Mouse (Mus musculus): ENCODE measurements around the gene Srd5a3. TPM values are rescaled to one million over a fixed set of nuclear protein-coding genes. Genes with fewer than 3 reads are reported as not detected.

The Srd5a3 gene
- polyA plus RNA-seq, 1 experiment from 2014 or later, result 14.2 TPM

- H3K4me1 ChIP-seq (ENCODE audit: control insufficient read depth, insufficient read depth, low read length), result peaks cover 4% of the 10 kb centered on the region; the same call in 1 of the 2 replicates
- no peaks in the 10 kb centered on the region for H3K9me3 ChIP-seq (ENCODE audit: control insufficient read depth, low read length)
- H3K4me2 ChIP-seq (ENCODE audit: low read depth, low read length), result peak overlapping the region; percentile 83
- 10% methylated on average over 9 of the region's 9 CpGs for WGBS
- peak overlapping the region; percentile 88; the same call in 1 of the 2 replicates for H3K27ac ChIP-seq (ENCODE audit: low read depth, low read length)
- peak overlapping the region; percentile 81 for H3K9ac ChIP-seq (replicated peaks; ENCODE audit: low read depth, low read length)
- peak overlapping the region; percentile 70 for H3K4me3 ChIP-seq (ENCODE audit: low read depth, low read length)
- ATAC-seq (ENCODE audit: low read depth), result peak; percentile 53
- no peaks in the 10 kb centered on the region for H3K27me3 ChIP-seq (ENCODE audit: control insufficient read depth, insufficient read depth, low read length)
- H3K36me3 ChIP-seq (ENCODE audit: control insufficient read depth, insufficient read depth, low read length), result no peaks in the 10 kb centered on the region
These were observed 627 bp downstream of the Srd5a3 start for GRCm38 (mm10) chr5:76140730-76141066.

- Histone ChIP-seq H3K4me3 (ENCODE audit: low read depth, low read length) (no peak overlapping the region), H3K27ac (ENCODE audit: low read depth, low read length) (no peak overlapping the region), H3K27me3 (ENCODE audit: control insufficient read depth, insufficient read depth, low read length) (no peaks in the 10 kb centered on the region), H3K36me3 (ENCODE audit: control insufficient read depth, insufficient read depth, low read length) (no peaks in the 10 kb centered on the region), H3K9ac (replicated peaks; ENCODE audit: low read depth, low read length) (no peak overlapping the region), H3K9me3 (ENCODE audit: control insufficient read depth, low read length) (no peaks in the 10 kb centered on the region), H3K4me1 (ENCODE audit: control insufficient read depth, insufficient read depth, low read length) (peaks cover 4% of the 10 kb centered on the region; the same call in 1 of the 2 replicates), H3K4me2 (ENCODE audit: low read depth, low read length) (no peak overlapping the region)
- ATAC-seq (ENCODE audit: low read depth), result no peak
- WGBS, result 87% methylated on average over 4 of the region's 4 CpGs
These were observed 3.3 kb downstream of the Srd5a3 start for GRCm38 (mm10) chr5:76143356-76143755.

- Histone ChIP-seq H3K36me3 (ENCODE audit: control insufficient read depth, insufficient read depth, low read length) (no peaks in the 10 kb centered on the region; the same call in 1 of the 2 replicates), H3K4me3 (ENCODE audit: low read depth, low read length) (no peak overlapping the region), H3K27me3 (ENCODE audit: control insufficient read depth, insufficient read depth, low read length) (no peaks in the 10 kb centered on the region), H3K9ac (replicated peaks; ENCODE audit: low read depth, low read length) (no peak overlapping the region), H3K4me2 (ENCODE audit: low read depth, low read length) (no peak overlapping the region), H3K27ac (ENCODE audit: low read depth, low read length) (no peak overlapping the region), H3K4me1 (ENCODE audit: control insufficient read depth, insufficient read depth, low read length) (no peaks in the 10 kb centered on the region), H3K9me3 (ENCODE audit: control insufficient read depth, low read length) (no peaks in the 10 kb centered on the region)
- ATAC-seq (ENCODE audit: low read depth), result no peak
- WGBS, result 96% methylated on average over 1 of the region's 1 CpGs
These were observed 6.3 kb downstream of the Srd5a3 start for GRCm38 (mm10) chr5:76146401-76146800.

- no peak overlapping the region for H3K27ac ChIP-seq (ENCODE audit: low read depth, low read length)
- 91% methylated on average over 6 of the region's 6 CpGs for WGBS
- no peak for ATAC-seq (ENCODE audit: low read depth)
These were observed 9.4 kb downstream of the Srd5a3 start for GRCm38 (mm10) chr5:76149436-76149835.

GRCm38 (mm10) chr5:76152956-76153355 lies 12.9 kb downstream of the Srd5a3 start:
- Histone ChIP-seq H3K27me3 (ENCODE audit: control insufficient read depth, insufficient read depth, low read length) (no peaks in the 10 kb centered on the region), H3K4me2 (ENCODE audit: low read depth, low read length) (no peak overlapping the region), H3K27ac (ENCODE audit: low read depth, low read length) (no peak overlapping the region), H3K9ac (replicated peaks; ENCODE audit: low read depth, low read length) (no peak overlapping the region), H3K9me3 (ENCODE audit: control insufficient read depth, low read length) (no peaks in the 10 kb centered on the region), H3K4me1 (ENCODE audit: control insufficient read depth, insufficient read depth, low read length) (no peaks in the 10 kb centered on the region), H3K36me3 (ENCODE audit: control insufficient read depth, insufficient read depth, low read length) (no peaks in the 10 kb centered on the region; the same call in 1 of the 2 replicates), H3K4me3 (ENCODE audit: low read depth, low read length) (no peak overlapping the region)
- ATAC-seq (ENCODE audit: low read depth), result no peak
- WGBS, result 95% methylated on average over 6 of the region's 6 CpGs

More at GRCm38 (mm10) chr5:76149436-76149835, 9.4 kb downstream of the Srd5a3 start:
- H3K4me3 ChIP-seq (ENCODE audit: low read depth, low read length), result no peak overlapping the region
- H3K36me3 ChIP-seq (ENCODE audit: control insufficient read depth, insufficient read depth, low read length), result no peaks in the 10 kb centered on the region; the same call in 1 of the 2 replicates
- H3K27me3 ChIP-seq (ENCODE audit: control insufficient read depth, insufficient read depth, low read length), result no peaks in the 10 kb centered on the region
- no peaks in the 10 kb centered on the region for H3K9me3 ChIP-seq (ENCODE audit: control insufficient read depth, low read length)
- no peak overlapping the region for H3K4me2 ChIP-seq (ENCODE audit: low read depth, low read length)
- no peak overlapping the region for H3K9ac ChIP-seq (replicated peaks; ENCODE audit: low read depth, low read length)
- no peaks in the 10 kb centered on the region for H3K4me1 ChIP-seq (ENCODE audit: control insufficient read depth, insufficient read depth, low read length)

GRCm38 (mm10) chr5:76153430-76153829 lies 13.4 kb downstream of the Srd5a3 start:
- WGBS, result 97% methylated on average over 11 of the region's 11 CpGs
- H3K36me3 ChIP-seq (ENCODE audit: control insufficient read depth, insufficient read depth, low read length), result no peaks in the 10 kb centered on the region; the same call in 1 of the 2 replicates
- H3K4me1 ChIP-seq (ENCODE audit: control insufficient read depth, insufficient read depth, low read length), result no peaks in the 10 kb centered on the region
- no peak overlapping the region for H3K9ac ChIP-seq (replicated peaks; ENCODE audit: low read depth, low read length)
- H3K9me3 ChIP-seq (ENCODE audit: control insufficient read depth, low read length), result no peaks in the 10 kb centered on the region
- no peak overlapping the region for H3K27ac ChIP-seq (ENCODE audit: low read depth, low read length)
- no peak for ATAC-seq (ENCODE audit: low read depth)
- H3K4me2 ChIP-seq (ENCODE audit: low read depth, low read length), result no peak overlapping the region
- H3K27me3 ChIP-seq (ENCODE audit: control insufficient read depth, insufficient read depth, low read length), result no peaks in the 10 kb centered on the region
- no peak overlapping the region for H3K4me3 ChIP-seq (ENCODE audit: low read depth, low read length)

GRCm38 (mm10) chr5:76154434-76155165 lies 14.5 kb downstream of the Srd5a3 start:
- H3K27me3 ChIP-seq (ENCODE audit: control insufficient read depth, insufficient read depth, low read length), result no peaks in the 10 kb centered on the region
- no peak overlapping the region for H3K4me3 ChIP-seq (ENCODE audit: low read depth, low read length)
- ATAC-seq (ENCODE audit: low read depth), result no peak
- H3K36me3 ChIP-seq (ENCODE audit: control insufficient read depth, insufficient read depth, low read length), result no peaks in the 10 kb centered on the region; the same call in 1 of the 2 replicates
- no peaks in the 10 kb centered on the region for H3K9me3 ChIP-seq (ENCODE audit: control insufficient read depth, low read length)
- H3K4me1 ChIP-seq (ENCODE audit: control insufficient read depth, insufficient read depth, low read length), result no peaks in the 10 kb centered on the region
- WGBS, result 94% methylated on average over 21 of the region's 21 CpGs
- no peak overlapping the region for H3K4me2 ChIP-seq (ENCODE audit: low read depth, low read length)
- H3K27ac ChIP-seq (ENCODE audit: low read depth, low read length), result no peak overlapping the region
- H3K9ac ChIP-seq (replicated peaks; ENCODE audit: low read depth, low read length), result no peak overlapping the region

GRCm38 (mm10) chr5:76159555-76159954 lies 19.5 kb downstream of the Srd5a3 start:
- H3K27ac ChIP-seq (ENCODE audit: low read depth, low read length), result no peak overlapping the region
- ATAC-seq (ENCODE audit: low read depth), result no peak
- 90% methylated on average over 6 of the region's 6 CpGs for WGBS
- H3K9ac ChIP-seq (replicated peaks; ENCODE audit: low read depth, low read length), result no peak overlapping the region
- no peak overlapping the region for H3K4me2 ChIP-seq (ENCODE audit: low read depth, low read length)
- no peak overlapping the region for H3K4me3 ChIP-seq (ENCODE audit: low read depth, low read length)
- H3K36me3 ChIP-seq (ENCODE audit: control insufficient read depth, insufficient read depth, low read length), result no peaks in the 10 kb centered on the region
- no peaks in the 10 kb centered on the region for H3K27me3 ChIP-seq (ENCODE audit: control insufficient read depth, insufficient read depth, low read length)
- no peaks in the 10 kb centered on the region for H3K9me3 ChIP-seq (ENCODE audit: control insufficient read depth, low read length)
- no peaks in the 10 kb centered on the region for H3K4me1 ChIP-seq (ENCODE audit: control insufficient read depth, insufficient read depth, low read length)

- Histone ChIP-seq H3K4me1 (ENCODE audit: control insufficient read depth, insufficient read depth, low read length) (no peaks in the 10 kb centered on the region), H3K9ac (replicated peaks; ENCODE audit: low read depth, low read length) (no peak overlapping the region), H3K36me3 (ENCODE audit: control insufficient read depth, insufficient read depth, low read length) (no peaks in the 10 kb centered on the region), H3K4me3 (ENCODE audit: low read depth, low read length) (no peak overlapping the region), H3K27ac (ENCODE audit: low read depth, low read length) (no peak overlapping the region), H3K9me3 (ENCODE audit: control insufficient read depth, low read length) (no peaks in the 10 kb centered on the region), H3K27me3 (ENCODE audit: control insufficient read depth, insufficient read depth, low read length) (no peaks in the 10 kb centered on the region), H3K4me2 (ENCODE audit: low read depth, low read length) (no peak overlapping the region)
- ATAC-seq (ENCODE audit: low read depth), result no peak
- WGBS, result 74% methylated on average over 3 of the region's 3 CpGs
These were observed 20.0 kb downstream of the Srd5a3 start for GRCm38 (mm10) chr5:76160086-76160485.

Data from neural tube, embryonic 14.5 days (tissue).